ENCODE assay signal across 12 mouse cellular contexts in genomic region chr5:149252303-149252702, GRCm38 (mm10).
"Had no signal": no experiment of that assay in that cellular context is flagged by ENCODE, and none has a peak within 500 bp of the region (broad histone marks: within the 10 kb centered on the region; RNA-seq: fewer than 3 reads in every experiment).

No protein-coding gene starts in this region.

- DNase-seq: lung, adult 18-20 months; lung, embryonic 14.5 days; lung, postnatal 10 days; lung, postnatal 4 days; midbrain, embryonic 14.5 days; retina, postnatal 1 day; right cerebral cortex, adult 18-20 months; right cerebral cortex, postnatal 25 days; right cerebral cortex, postnatal 4 days; spleen, adult 18-20 months; thymus, adult 18-20 months; thymus, postnatal 36 days had no signal
